Mouse (Mus musculus) forebrain, embryonic 10.5 days (tissue): ENCODE measurements around the gene Meis2. TPM values are rescaled to one million over a fixed set of nuclear protein-coding genes. Genes with fewer than 3 reads are reported as not detected.

Source experiments
- DNase-seq: peaks from one replicate; pipeline ENCODE4 v3.0.0-alpha.2; 2017; ENCODE audit warnings: low spot score; ENCODE audit errors: extremely low spot score
- H3K27ac ChIP-seq: fragments of 300-500 bp; sonication (generic); 2 replicates; pipeline ENCODE4 v1.5.1; 2016; ENCODE audit warnings: mild to moderate bottlenecking
- H3K27me3 ChIP-seq: fragments of 300-500 bp; sonication (generic); 2 replicates; pipeline ENCODE4 v1.6.1; 2016; ENCODE audit warnings: mild to moderate bottlenecking; ENCODE audit not compliant: poor library complexity, severe bottlenecking
- H3K36me3 ChIP-seq: fragments of 300-500 bp; sonication (generic); replicated peaks from 2 replicates; pipeline ENCODE4 v1.6.1; 2016; ENCODE audit warnings: mild to moderate bottlenecking, moderate library complexity
- H3K4me1 ChIP-seq: fragments of 300-500 bp; sonication (generic); 2 replicates; pipeline ENCODE4 v1.6.1; 2016
- H3K4me3 ChIP-seq: fragments of 300-500 bp; sonication (generic); 2 replicates; pipeline ENCODE4 v1.5.1; 2016; ENCODE audit warnings: mild to moderate bottlenecking, moderate library complexity
- H3K9me3 ChIP-seq: fragments of 300-500 bp; sonication (generic); 2 replicates; pipeline ENCODE4 v1.6.1; 2016; ENCODE audit warnings: mild to moderate bottlenecking, moderate library complexity
- WGBS: fragments of 180-500 bp; shearing (Covaris S2); methylation state at CpG from one replicate; pipeline ENCODE4 v1.1.7; 2016; 5-methylcytosine and 5-hydroxymethylcytosine counted together
- polyA plus RNA-seq: library from polyadenylated mRNA; unstranded; fragments of >200 nt; fragmentation: Nextera tagmentation; extraction: Ambion mirVana; gene quantifications from 2 replicates; pipeline ENCODE4 v1.2.1, GENCODE M21; 2016

Gene Meis2
- polyA plus RNA-seq, 1 experiment from 2014 or later: 32.5 TPM

- no peak for DNase-seq
- peaks cover 2% of the 10 kb centered on the region; the same call in 1 of the 2 replicates for H3K4me1 ChIP-seq
- WGBS: 90% methylated on average over 9 of the region's 9 CpGs
- H3K4me3 ChIP-seq: no peak overlapping the region
- no peaks in the 10 kb centered on the region; the same call in 1 of the 2 replicates for H3K36me3 ChIP-seq
- no peaks in the 10 kb centered on the region for H3K27me3 ChIP-seq
- H3K9me3 ChIP-seq: no peaks in the 10 kb centered on the region
- H3K27ac ChIP-seq: no peak overlapping the region
Measured at GRCm38 (mm10) chr2:115970091-115970820, 95.4 kb downstream of the Meis2 start.

GRCm38 (mm10) chr2:115969201-115969600, 96.4 kb downstream of the Meis2 start:
- no peak overlapping the region for H3K4me3 ChIP-seq
- peaks cover 10% of the 10 kb centered on the region; the same call in 1 of the 2 replicates for H3K4me1 ChIP-seq
- no peaks in the 10 kb centered on the region for H3K9me3 ChIP-seq
- no peaks in the 10 kb centered on the region; the same call in 1 of the 2 replicates for H3K36me3 ChIP-seq
- no peak overlapping the region for H3K27ac ChIP-seq
- 68% methylated on average over 8 of the region's 8 CpGs for WGBS
- peaks cover 3% of the 10 kb centered on the region for H3K27me3 ChIP-seq
- DNase-seq: no peak

DNA sequence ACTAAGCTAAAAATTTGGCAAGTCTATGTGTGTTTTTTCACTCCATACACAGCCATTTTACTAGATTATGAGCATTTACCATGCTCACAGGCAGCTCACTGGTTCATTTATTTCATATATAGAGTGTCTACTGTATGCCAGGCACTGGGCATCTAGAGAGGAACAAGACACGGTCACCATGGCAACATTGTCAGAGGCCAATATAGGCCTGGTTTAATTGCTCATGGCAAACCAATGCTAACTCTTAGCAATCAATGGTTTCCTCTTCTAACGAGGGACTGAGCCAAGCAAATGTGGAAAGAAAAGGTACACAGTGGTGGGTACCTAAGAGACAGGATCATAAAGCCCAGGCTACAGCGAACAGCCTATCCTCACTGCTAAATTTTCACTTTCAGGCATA, 100.7 kb downstream of the Meis2 start:
- no peak overlapping the region for H3K27ac ChIP-seq
- WGBS: 85% methylated on average over 3 of the region's 3 CpGs
- no peaks in the 10 kb centered on the region for H3K9me3 ChIP-seq
- H3K36me3 ChIP-seq: no peaks in the 10 kb centered on the region
- H3K27me3 ChIP-seq: peaks cover 7% of the 10 kb centered on the region
- peaks cover 19% of the 10 kb centered on the region for H3K4me1 ChIP-seq
- H3K4me3 ChIP-seq: no peak overlapping the region
- DNase-seq: no peak

DNA sequence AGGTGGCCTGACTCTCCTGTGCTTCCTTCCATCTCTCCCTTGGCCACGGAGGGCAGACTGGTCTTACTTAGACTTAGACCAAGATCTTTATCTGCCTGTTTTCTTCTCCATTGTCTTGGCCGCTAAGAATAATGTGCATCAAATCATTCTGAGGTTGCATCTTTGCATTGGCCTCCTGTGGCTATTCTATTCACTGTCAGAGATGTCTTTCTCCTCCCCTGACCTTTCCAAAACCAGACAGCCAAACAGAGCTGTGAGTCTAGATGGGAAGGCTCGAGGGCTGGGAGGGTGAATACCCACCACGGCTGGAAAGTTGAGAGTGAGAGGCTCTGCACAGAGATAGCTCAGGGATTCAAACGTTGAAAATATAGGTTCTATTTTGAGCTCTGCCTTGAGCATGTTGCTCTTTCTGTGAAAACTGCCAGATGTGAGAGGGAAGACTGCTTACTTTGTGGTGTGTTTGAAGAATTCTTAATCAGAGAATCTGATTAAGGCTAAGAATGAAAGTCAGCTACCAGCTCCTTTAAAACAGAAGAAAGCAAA, 102.3 kb downstream of the Meis2 start:
- DNase-seq: no peak
- WGBS: 49% methylated on average over 5 of the region's 5 CpGs
- Histone ChIP-seq H3K27ac (no peak overlapping the region), H3K9me3 (no peaks in the 10 kb centered on the region), H3K27me3 (peaks cover 7% of the 10 kb centered on the region), H3K4me3 (no peak overlapping the region), H3K4me1 (peaks cover 19% of the 10 kb centered on the region), H3K36me3 (no peaks in the 10 kb centered on the region)

- H3K4me3 ChIP-seq: no peak overlapping the region
- H3K27ac ChIP-seq: no peak overlapping the region
- no peak for DNase-seq
- peaks cover 19% of the 10 kb centered on the region for H3K4me1 ChIP-seq
- no peaks in the 10 kb centered on the region for H3K36me3 ChIP-seq
- no peaks in the 10 kb centered on the region for H3K9me3 ChIP-seq
- peaks cover 7% of the 10 kb centered on the region for H3K27me3 ChIP-seq
- 89% methylated on average over 3 of the region's 3 CpGs for WGBS
Measured at GRCm38 (mm10) chr2:115962728-115963127, 102.9 kb downstream of the Meis2 start.

DNA sequence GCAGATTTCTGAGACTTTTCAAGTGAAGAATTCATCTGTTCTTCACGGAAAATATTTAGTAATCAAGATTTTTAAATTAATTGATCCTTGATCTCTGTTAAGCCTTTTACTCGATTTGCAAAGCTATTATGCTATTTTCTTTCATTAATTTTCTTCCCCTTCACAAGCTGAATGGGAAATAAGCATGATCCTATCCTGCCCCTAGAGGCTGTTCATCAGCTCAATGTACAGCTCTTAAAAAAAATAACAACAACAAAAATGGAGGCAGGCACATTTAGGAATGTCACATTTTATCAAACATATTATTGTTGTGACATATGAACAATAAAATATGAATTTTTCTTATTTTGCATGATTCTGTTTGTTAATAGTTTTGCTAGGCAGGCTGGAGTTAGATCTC, 103.5 kb downstream of the Meis2 start:
- H3K27me3 ChIP-seq: peaks cover 7% of the 10 kb centered on the region
- no peak overlapping the region for H3K27ac ChIP-seq
- WGBS: 80% methylated on average over 2 of the region's 2 CpGs
- H3K36me3 ChIP-seq: no peaks in the 10 kb centered on the region
- H3K4me1 ChIP-seq: peaks cover 19% of the 10 kb centered on the region
- no peaks in the 10 kb centered on the region for H3K9me3 ChIP-seq
- H3K4me3 ChIP-seq: no peak overlapping the region
- DNase-seq: no peak

- peaks cover 19% of the 10 kb centered on the region for H3K4me1 ChIP-seq
- no peaks in the 10 kb centered on the region for H3K36me3 ChIP-seq
- DNase-seq: no peak
- peaks cover 7% of the 10 kb centered on the region for H3K27me3 ChIP-seq
- H3K27ac ChIP-seq: no peak overlapping the region
- H3K9me3 ChIP-seq: no peaks in the 10 kb centered on the region
- WGBS: 96% methylated on average over 7 of the region's 7 CpGs
- no peak overlapping the region for H3K4me3 ChIP-seq
Measured at GRCm38 (mm10) chr2:115960615-115961014, 105.0 kb downstream of the Meis2 start.

DNA sequence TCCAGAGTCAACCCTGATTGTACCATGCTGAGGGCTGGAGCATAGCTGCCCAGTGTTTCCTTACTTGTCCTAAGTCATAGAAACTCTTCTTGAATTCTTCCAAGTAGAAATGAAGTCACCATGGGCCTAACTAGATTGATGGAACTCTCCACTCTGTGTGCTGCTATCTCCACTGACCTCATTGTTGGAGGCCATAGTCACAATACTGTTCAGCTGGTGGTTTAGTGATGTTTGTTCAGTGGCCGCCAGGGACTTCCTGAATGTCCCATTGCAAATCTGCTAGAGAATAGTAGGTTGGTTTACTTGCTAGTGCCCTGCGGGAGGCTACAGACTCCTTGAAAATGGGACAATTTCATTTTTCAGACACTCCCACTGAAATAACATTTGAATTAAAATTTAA, 108.9 kb downstream of the Meis2 start:
- no peak for DNase-seq
- Histone ChIP-seq H3K27me3 (no peaks in the 10 kb centered on the region; the same call in 1 of the 2 replicates), H3K36me3 (0 out of 2 replicates have a peak, but pooled peaks cover under 1% of the 10 kb centered on the region), H3K4me1 (no peaks in the 10 kb centered on the region), H3K4me3 (no peak overlapping the region), H3K27ac (no peak overlapping the region), H3K9me3 (no peaks in the 10 kb centered on the region)
- WGBS: 86% methylated on average over 2 of the region's 2 CpGs

DNA sequence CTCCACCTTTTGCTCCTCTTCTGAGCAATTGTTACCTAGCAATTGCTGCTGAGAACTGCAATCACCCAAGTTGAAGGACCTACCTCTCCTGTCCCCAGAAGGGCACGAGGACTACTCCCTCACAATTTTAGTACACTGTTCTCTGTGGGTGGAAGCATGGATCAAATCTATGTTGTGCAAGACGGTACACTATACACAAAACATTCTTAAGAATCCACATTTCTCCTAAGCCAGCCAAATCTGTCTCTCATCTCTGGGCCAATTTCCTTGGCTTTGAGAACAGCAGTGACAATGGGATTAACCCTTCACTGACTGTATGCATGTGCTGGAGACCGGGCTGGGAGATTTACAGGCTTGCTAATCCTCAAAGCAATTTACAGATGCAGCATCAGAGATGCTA, 115.0 kb downstream of the Meis2 start:
- Histone ChIP-seq H3K9me3 (no peaks in the 10 kb centered on the region), H3K27me3 (no peaks in the 10 kb centered on the region), H3K27ac (no peak overlapping the region), H3K4me3 (no peak overlapping the region), H3K36me3 (0 out of 2 replicates have a peak, but pooled peaks cover 13% of the 10 kb centered on the region), H3K4me1 (peaks cover 7% of the 10 kb centered on the region; the same call in 1 of the 2 replicates)
- DNase-seq: no peak
- 65% methylated on average over 3 of the region's 3 CpGs for WGBS

- no peak for DNase-seq
- Histone ChIP-seq H3K4me3 (no peak overlapping the region), H3K27me3 (no peaks in the 10 kb centered on the region), H3K27ac (no peak overlapping the region), H3K36me3 (0 out of 2 replicates have a peak, but pooled peaks cover 13% of the 10 kb centered on the region), H3K9me3 (no peaks in the 10 kb centered on the region), H3K4me1 (peaks cover 7% of the 10 kb centered on the region; the same call in 1 of the 2 replicates)
- WGBS: 91% methylated on average over 7 of the region's 7 CpGs
Measured at GRCm38 (mm10) chr2:115948630-115949426, 116.8 kb downstream of the Meis2 start.

- H3K27ac ChIP-seq: no peak overlapping the region
- no peaks in the 10 kb centered on the region for H3K9me3 ChIP-seq
- DNase-seq: no peak
- H3K36me3 ChIP-seq: 0 out of 2 replicates have a peak, but pooled peaks cover 13% of the 10 kb centered on the region
- no peaks in the 10 kb centered on the region for H3K27me3 ChIP-seq
- H3K4me1 ChIP-seq: peaks cover 7% of the 10 kb centered on the region; the same call in 1 of the 2 replicates
- H3K4me3 ChIP-seq: no peak overlapping the region
- WGBS: 44% methylated on average over 7 of the region's 7 CpGs
Measured at GRCm38 (mm10) chr2:115947714-115948226, 117.9 kb downstream of the Meis2 start.

GRCm38 (mm10) chr2:115943044-115943443, 122.6 kb downstream of the Meis2 start:
- 93% methylated on average over 8 of the region's 8 CpGs for WGBS
- no peaks in the 10 kb centered on the region for H3K9me3 ChIP-seq
- peaks cover 5% of the 10 kb centered on the region; the same call in 1 of the 2 replicates for H3K4me1 ChIP-seq

More at GRCm38 (mm10) chr2:115943044-115943443, 122.6 kb downstream of the Meis2 start:
- Histone ChIP-seq H3K4me3 (no peak overlapping the region), H3K27me3 (no peaks in the 10 kb centered on the region), H3K27ac (no peak overlapping the region), H3K36me3 (0 out of 2 replicates have a peak, but pooled peaks cover 12% of the 10 kb centered on the region)
- DNase-seq: no peak
